Mouse (Mus musculus) thymus, postnatal 4 days (tissue): ENCODE results near the gene Lrrc36.

Experiments used
- DNase-seq: peaks from one replicate; pipeline ENCODE4 v3.0.0; 2021

Gene Lrrc36

DNA sequence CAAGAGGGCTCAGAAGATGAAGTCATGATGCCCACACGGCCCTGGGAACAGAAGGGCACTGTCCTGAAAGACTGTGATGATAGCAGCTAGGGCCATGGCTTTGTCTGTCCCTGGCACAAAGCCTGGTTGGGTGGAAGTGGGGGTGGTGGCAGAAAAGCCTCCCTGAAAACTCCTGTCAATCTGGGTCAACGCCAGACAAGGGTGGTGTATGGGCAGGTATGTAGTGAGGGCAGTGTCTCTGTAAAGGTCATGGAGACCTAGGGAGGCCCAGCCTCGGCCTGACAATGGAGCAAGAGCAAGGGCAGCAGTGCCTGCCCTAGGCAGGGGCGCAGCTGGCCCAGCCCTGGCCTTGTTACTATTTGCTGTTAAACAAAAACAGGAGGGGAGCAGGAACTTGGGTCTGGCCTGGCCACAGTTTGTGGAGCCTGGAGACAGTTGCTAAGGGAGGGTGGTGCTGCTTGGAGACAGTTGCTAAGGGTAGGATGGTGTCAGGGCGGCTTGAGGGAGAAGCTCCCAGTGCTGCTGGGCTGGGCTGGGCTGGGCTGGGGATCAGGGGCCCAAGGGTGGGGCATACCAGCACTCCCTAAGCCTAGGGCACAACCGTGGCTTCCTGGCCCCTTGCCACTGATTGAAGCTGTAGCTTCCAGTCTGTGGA lies 55.8 kb downstream of the Lrrc36 start:
- no peak for DNase-seq

DNA sequence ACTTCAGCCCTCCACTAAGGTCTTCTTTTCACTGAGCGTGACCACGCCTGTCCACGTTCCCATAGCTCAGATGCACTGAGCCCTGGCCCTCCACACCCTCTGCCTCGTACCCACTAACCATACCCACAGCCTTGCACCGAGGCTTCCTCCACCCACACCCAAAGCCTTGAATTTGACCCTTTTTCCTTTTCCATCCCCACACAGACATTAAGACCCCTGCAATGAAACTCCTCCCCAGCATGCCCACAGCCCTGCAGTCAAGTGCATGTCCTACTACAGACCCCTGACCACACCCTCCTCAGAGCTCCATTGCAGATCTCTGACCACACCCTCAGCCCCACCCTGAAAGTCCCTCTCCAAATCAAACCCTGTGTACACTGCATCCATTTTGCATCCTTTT lies 56.4 kb downstream of the Lrrc36 start:
- DNase-seq = no peak

DNA sequence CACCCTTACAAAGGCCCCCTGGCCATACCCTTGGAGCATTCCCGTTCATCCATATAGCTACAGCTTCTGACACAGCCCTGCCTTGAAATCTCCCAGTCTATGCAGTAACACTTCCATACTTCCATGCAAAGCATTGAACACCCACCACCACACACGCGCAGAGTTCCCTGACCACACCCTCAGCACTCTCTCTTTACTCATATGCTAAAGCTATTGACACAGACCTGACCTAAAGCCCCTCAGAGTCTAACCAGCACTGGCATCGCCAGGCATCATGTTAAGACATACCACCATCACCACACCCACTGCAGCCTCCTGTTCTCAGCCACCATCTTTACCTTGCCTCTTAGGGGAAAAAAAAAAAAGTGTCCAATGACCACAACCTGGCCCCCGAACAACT lies 56.9 kb downstream of the Lrrc36 start:
- DNase-seq = no peak

DNA sequence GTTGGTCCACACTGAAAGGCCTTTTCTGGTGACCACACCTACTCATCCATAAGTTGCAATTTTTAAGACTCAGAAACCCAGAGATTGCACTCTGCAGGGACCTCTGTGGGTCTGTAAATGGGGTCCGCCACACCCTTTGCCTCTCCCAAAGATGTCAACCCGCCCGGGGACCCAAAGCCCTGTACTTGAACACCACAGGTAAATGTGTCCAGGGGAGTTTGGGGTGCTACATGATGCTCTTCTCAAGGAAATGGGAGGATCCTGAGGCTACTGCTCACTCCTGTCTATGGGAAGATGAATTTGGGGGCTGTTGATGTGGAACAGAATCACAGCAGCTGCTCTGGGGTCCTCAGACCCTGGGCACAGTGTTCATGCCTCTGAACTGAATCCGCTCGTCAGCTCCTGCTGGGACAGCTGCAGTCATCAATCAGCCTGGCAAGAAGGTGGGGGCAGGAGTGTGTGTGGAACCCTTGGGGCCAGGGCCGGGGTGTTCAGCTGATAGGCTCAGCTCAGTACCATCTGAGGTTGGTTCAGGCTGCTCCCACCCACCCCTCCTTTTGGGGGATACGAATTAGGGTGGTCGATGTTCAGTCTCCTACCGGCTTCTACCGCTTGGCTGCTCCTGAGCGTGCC lies 57.4 kb downstream of the Lrrc36 start:
- DNase-seq = no peak

DNA sequence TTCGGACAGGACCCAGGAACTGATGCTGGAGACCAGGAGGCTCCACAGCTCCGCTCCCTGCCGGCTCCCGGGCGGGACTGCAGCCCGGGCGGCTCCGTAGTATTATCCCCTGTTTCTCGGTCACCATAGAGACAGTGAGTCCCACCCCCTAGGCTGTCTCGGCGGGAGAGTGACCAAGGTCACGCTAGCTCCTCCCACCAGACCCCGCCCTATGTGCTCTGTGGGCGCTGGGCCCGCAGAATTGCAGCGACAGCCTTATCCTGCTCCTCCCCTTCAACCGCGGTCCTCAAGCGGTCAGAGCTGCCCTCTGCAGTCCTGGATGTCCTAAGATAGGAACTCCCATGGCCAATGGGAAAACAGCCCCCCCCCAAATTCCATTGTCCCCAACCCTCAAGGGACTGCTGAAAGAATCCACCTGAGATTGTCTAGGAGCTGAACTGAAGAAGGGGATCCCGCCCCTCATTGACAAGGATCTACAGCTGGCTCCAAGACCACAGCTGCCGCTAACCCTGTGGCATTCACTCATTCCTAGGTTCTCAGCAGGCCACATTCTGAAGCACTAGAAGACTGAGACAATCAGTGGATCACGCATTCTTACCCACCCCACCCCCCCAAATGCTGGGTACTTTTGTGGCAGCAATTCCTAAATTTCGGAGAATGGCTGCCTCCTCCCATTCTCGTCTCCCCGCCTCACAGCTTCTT lies 58.1 kb downstream of the Lrrc36 start, which contains the start of gene Tppp3:
Gene Tppp3, minus strand, starts transcription at position 213 of the 702 bp plus-strand sequence.
- peak; percentile 41 for DNase-seq

DNA sequence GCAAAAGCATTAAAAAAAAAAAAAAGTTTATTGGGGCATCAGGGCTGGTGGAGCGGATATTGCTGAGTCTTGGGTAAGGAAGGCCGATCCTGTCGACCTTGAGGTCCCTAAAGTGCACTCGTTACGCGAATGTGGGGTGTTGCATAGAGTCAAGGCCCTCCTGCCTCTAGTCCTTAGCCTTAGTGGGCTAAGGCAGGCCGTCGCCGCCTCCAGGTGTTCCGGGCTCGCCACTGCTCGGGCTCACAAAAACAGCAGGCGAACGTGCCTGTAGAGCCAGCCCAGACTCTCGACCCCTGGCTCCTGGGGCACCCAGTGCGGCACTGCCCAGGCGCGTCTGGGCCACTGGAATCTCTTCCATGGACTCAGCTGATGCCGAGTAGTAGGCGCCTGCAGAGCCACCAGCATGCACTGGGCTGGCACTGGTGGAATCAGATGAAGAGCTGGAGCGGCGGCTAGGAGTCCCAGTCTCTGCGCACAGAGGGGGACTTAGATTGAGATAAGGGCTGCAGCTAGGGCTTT lies 59.1 kb downstream of the Lrrc36 start:
- no peak for DNase-seq

DNA sequence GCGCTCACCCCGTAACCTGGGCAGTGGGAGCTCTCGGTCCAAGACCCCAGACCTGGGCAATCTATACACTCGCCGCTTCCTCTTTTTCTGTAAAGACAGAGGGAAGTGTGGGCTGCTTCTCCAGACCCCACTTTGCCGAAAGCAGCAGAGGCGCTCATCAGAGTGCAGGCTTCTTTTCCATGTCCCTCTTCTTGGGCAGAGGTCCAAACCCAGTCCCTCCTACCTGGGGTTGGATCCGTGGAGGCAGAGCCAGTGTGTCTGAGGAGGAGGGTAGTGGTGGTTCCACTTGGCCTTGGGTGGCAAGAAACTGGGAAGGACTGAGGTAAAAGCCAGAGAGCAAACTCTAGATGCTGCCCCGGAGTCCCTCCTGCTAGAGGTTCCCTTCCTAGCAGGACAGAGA lies 59.6 kb downstream of the Lrrc36 start:
- no peak for DNase-seq

DNA sequence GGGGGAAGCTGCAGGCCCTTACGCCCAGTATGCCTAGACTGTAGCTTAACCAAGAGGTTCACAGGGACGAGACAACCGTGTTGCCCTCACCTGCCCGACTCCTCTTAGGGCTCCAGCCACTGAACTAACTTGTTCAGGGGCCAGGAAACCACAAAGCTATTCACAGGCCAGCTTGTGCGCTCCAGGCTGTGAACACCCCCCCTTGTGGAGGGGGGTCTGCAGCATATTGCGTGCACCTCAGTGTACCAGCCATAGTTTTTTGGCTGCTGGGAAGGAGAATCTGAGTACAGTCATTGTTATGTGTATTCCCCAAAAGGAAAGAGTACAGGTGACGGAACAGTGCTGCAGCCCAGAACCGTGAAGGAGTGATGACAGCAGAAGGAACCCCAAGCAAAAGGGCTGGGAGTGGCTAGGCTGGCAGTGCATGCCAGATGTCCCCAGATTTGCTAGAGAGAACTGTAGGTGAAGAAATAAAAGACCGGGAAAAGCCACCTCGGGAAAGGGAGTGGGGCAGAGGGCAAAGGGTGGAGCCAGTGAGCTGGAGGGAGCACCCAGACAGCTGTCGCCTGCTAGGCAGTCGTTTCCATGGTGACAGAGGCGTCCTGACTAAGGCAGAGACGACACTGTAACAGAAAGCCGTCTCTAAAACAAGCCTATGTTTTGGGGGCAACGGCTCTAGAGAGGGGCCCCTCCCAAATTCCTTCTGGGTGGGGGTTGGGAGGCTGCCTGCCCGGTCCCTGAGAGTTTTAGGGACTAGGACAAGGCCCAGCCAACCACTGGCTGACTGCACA lies 60.6 kb downstream of the Lrrc36 start:
- DNase-seq = peak; percentile 54

DNA sequence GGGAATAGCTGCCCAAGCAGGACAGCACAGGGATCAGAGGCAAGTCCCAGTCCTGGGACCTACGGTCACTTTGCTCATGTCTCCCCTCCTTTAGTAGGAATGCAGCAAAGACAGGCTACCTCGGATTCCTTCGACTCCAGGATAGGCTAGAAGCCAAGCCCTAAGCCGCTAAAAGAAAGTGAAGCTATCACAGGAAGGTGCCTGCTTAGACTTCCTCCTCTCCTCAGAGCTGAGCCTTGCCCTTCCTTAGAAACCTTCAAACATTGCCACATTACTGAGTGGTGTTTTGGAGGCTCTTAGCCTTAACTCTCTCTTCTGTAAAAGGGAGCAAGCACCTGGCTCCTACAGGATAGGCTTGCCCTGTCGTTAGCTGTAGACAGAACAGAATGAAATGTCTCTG lies 61.3 kb downstream of the Lrrc36 start:
- DNase-seq = no peak

DNA sequence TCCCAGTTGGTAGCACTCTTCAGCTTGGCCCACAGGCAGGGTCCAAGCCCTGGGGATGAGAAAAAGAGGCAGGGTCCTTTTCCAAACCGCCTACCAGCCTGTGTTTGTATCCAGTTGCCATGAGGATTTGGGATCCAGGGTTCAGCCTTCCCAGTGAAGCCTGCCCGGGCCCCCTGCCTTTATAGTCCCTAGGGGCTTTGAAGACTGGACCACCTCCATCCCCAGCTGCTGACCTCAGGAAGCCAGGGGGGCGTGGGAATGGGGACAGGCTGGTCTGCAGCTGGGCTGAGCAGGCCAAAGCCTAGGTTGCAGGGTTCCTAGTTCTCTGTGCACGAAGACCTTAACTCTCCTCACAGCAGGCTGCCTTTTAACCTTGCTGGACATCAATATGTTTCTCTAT lies 61.9 kb downstream of the Lrrc36 start:
- no peak for DNase-seq

DNA sequence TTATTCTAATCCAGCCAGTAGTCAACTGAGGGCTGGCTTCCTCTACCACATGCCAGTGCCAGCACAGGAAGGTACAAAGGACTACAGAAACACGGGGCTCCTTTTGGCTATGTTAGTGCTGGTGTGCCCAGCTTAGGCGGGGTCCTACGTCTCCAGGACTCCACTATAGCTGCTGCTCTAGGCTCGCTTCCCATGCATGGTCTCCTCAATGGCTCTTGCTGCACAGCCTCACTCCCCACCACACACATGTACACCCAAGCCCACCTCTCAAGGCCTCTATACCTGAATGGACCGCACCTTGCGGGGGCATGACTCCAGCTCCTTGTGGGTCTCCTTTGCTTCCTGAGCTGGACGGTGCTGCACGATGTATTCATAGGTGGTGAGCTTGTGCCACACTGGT lies 62.4 kb downstream of the Lrrc36 start:
- DNase-seq = no peak

DNA sequence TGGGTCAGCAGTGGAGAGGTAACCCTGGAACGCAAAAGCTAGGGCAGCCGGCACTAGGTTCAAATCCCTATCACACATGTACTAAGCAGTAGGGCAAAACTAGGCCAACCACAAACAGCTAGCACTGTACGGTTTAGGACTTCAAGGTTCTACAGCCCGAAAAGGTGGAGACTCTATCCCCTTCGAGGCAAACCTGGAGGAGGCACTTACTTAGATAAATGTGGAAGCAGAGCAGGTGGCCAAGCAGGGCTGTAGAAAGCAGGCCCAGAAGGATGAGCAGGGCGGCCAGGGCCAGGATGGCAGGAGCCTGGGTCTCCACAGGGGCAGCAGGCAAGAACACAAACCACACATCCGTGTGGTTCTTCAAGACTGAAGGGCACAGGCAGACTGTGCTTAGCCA lies 62.8 kb downstream of the Lrrc36 start:
- DNase-seq = no peak

DNA sequence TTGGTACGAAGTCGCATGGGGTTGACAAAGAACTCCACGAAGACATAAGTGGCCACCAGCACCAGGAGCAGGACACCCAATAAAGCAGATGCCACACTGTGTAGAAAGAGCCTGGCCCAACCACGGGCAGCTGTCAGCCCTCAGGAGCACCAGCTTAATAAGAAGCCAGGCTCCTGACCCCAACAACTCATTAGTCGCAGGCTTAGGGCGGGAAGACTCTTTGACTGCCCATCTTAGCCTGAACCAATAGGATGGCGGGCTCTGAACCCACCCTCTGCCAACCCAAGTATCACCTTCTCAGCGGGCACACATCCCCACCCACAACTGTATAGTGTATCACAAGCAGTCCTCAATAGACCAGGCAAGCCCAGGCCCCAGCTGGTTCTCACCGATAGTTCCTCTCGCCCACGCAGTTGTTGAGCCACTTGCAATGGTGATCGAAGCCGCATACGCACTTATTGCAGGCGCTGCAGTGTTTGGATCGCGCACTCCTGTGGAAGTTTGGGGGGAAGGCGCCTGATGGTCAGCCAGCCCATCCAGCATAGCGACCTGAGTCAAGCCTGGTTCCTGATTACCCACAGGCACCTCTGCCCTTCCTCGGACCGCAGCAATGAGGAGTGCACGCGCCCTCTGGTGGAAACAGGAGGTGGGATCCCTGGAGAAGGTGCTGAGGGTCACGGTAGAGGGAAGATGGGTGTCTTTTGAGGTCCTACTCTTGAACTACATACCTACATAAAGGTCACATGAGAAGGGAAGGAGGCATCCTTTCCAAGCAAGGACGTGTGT lies 63.5 kb downstream of the Lrrc36 start:
- DNase-seq = peak; percentile 79

DNA sequence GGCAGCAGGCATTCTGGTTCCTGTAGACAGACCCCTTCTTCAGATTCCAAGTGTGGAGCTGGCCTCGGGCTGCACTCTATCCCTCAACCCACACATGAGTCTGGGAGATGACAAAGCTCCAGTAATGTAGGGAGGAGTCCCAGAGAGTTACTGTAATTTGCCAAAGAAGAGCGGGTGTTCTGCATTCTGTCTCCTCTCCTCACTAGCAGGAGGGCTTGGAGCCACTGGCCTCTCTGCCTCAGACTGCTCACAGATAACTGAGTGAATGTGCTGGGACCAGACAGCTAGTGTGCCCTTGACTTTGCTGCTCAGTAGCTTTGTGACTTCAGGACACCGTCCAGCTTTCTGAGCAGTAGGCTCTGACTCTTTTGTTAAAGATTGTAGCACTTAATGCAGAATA lies 64.4 kb downstream of the Lrrc36 start:
- DNase-seq = no peak

DNA sequence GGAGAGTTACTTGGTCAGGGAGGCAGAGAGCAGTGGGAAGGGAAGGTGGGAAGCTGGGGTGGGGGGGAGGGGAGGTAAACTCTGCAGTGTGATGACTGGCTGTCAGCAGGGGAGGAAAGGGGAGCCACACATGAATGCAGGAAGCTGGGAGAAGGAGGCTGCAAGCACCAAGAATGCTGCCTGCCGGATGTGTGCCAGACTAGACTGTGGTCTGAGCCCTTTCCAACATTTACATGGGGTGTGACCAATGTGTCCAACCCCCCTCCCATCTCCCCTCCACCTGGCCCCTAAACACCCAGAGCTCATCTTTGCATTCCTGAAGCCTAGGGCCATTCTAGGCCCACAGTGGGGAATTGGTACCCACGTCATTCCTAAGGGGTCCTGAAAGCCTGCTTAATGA lies 67.6 kb downstream of the Lrrc36 start:
- no peak for DNase-seq

DNA sequence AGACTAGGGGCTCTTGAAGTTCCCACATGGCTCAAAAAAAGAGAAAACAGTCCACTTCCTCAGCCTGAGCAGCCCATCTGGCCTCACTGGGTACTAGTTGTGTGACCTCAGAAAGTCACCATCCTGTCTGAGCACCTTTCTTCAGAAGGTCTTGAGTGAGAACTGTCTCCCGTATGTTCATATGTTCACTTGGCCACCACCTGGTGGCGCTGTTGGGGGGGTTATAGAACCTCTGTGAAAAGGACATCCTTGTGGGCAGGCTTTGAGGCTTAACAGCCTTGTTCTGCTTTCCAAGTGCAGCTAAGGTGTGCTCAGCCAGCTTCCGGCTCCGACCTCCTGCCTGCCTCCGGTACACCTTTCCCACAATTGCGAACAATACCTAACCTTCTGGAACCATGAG lies 68.1 kb downstream of the Lrrc36 start:
- DNase-seq = peak; percentile 78

DNA sequence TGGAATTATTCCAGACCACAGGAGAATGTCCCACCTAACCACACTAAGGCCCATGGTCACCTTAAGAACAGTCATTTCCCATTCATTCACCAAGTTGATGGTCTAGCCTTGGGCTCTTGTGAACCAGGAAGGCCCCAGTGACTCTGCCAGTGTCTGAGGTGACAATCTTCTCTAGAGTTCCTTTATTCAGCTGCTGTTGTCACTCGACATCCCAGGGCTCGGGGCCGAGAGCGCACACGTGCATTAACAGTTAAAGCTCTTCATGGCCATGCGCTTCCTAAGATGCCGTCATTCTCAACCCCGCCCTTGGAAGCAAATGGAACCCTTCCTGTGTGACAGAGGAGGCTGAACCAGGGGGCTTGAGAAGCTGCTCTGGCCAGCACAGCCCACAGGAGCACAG lies 68.8 kb downstream of the Lrrc36 start:
- DNase-seq = no peak

DNA sequence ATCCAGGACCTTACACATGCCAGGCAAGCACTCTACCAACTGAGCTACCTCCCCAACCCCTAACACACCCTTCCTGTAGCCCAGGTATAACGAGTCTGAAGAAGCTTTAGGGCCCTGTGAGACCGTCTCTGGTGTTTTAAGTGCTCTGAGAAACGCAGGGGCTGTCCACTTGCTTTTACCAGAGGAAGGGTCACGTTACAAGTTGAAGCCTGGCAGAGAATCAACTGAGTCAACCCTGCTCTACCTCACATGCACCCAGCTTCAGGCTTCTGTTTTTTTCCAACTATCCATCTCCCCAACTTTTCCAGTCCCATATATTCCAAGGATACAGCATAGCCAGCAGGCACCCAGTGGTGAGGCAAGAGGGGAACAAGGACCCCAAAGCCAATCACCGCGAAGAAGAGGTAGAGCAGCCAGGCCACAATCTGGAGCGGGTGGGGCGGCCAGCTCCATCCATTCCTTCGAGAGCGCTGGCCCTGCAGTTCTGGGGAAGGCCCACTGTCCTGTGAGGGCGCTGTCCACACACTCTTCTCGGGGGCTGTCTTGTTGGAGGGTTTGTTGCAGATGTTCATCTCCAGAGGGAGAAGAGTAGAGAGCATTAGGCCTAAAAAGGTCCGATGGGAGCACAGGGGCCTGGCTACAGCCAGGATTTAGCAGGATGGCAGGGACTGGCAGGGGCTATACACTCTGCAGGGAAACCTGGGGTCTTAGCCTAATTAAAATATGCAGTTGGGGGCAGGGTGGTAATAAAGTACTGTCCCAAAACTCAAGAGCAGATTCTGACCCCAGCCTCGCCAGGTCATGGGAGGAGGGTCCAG lies 70.0 kb downstream of the Lrrc36 start:
- DNase-seq = peak; percentile 38

DNA sequence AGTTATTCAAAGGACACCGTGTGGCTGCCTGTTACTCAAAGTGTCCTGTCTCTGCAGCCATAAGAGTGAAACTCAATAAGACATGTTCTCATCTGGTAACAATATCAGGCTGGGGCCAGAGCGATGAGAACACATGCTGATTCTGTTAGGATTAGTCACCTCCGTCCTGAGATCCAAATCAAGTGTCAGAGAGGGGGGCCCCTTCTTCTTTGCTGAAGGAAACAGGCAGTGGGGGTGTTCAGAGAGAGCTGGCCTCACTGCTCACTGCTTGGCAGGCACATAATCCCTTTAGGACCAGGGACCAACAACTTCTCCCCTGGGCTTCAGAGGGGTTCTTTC lies 70.6 kb downstream of the Lrrc36 start:
- DNase-seq = no peak

DNA sequence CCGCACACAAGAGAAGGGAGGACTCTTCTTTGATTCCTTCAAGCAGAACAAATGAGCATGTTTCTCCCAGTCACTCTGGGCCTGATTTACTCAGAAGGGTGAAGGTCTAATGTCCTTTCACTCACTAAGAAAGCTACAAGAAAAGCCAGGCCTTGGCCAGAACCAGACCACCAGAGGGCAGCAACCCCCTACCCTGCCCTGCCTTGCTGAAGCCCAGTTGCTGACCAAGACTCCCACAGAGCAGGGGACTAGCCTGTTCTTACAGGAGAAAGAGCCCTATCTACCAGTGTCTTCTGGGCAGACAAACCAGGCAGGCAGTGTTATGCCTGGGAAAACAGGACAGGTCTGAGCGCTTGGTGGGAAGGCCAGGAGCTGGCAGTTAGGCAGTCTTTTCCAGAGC lies 71.0 kb downstream of the Lrrc36 start:
- DNase-seq = peak; percentile 64

DNA sequence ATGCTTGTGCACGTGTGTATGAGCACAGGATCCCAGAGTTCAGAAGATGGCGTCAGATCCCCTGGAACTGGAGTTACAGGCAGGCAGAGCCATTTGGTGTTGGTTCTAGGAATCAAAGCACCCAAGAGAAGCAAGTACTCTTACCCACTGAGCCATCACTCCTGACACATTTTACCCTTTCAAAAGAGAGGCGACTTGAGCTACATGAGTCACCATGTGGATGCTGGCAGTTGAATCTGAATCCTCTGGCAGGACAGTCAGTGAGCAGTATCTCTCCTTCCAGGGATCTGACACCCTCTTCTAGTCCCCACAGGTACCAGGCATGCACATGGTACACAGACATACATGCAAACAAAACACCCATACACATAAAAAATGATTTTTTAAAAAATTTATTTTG lies 74.7 kb downstream of the Lrrc36 start:
- DNase-seq = no peak

DNA sequence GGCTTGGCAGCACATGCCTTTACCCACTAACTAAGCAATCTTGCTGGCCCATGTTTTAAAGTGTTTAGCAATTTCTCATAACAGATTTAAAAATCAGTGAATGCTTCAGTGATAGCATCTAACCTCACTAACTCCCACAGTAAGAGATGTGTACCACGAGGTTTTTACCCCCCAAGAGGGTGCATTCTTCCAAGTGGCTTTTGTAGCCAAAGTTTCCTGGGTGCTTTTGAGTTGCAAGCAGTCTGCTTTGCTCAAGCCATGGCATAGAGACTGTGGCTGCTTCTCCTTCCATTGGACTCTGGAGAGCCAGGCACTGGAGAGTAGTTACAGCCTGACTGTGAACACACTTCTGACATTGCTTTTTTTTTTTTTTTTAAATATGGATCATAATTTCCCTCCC lies 75.9 kb downstream of the Lrrc36 start:
- no peak for DNase-seq
